Mouse (Mus musculus) lung, postnatal 0 days (tissue): ENCODE data around the gene Smarcd1. TPM values are rescaled to one million over a fixed set of nuclear protein-coding genes. Genes with fewer than 3 reads are reported as not detected.
"Not testable (repeated sequence)": the region's sequence is repeated elsewhere in the genome, so short reads cannot be mapped to it uniquely, and the experiment has no call there.

ENCODE experiments used
- ATAC-seq: fragments of 200-750 bp; cut with Nextera tagmentation; 2 replicates; pipeline ENCODE4 v1.8.0; 2017; ENCODE audit warnings: moderate library complexity
- DNase-seq: peaks from one replicate; pipeline ENCODE4 v3.0.0-alpha.2; 2016; ENCODE audit warnings: low spot score
- H3K27ac ChIP-seq: fragments of 300-500 bp; sonication (generic); 2 replicates; pipeline ENCODE4 v1.5.1; 2014; ENCODE audit warnings: antibody characterized with exemption, mild to moderate bottlenecking, low read length, mixed read lengths
- H3K27me3 ChIP-seq: fragments of 300-500 bp; sonication (generic); replicated peaks from 2 replicates; pipeline ENCODE4 v1.6.1; 2014; ENCODE audit warnings: low read length, mixed read lengths; ENCODE audit not compliant: insufficient read depth
- H3K36me3 ChIP-seq: fragments of 300-500 bp; sonication (generic); 2 replicates; pipeline ENCODE4 v1.6.1; 2014; ENCODE audit warnings: low read length, mixed read lengths; ENCODE audit not compliant: insufficient read depth
- H3K4me1 ChIP-seq: fragments of 300-500 bp; sonication (generic); 2 replicates; pipeline ENCODE4 v1.6.1; 2014; ENCODE audit warnings: antibody characterized with exemption, low read depth, low read length, mixed read lengths; ENCODE audit not compliant: insufficient read depth
- H3K4me2 ChIP-seq: fragments of 300-500 bp; sonication (generic); replicated peaks from 2 replicates; pipeline ENCODE4 v1.6.1; 2014; ENCODE audit warnings: low read depth, mild to moderate bottlenecking, low read length, moderate library complexity, mixed read lengths
- H3K4me3 ChIP-seq: fragments of 300-500 bp; sonication (generic); 2 replicates; pipeline ENCODE4 v1.5.1; 2014; ENCODE audit warnings: low read depth, low read length
- H3K9ac ChIP-seq: fragments of 300-500 bp; sonication (generic); replicated peaks from 2 replicates; pipeline ENCODE4 v1.6.1; 2014; ENCODE audit warnings: low read depth, mild to moderate bottlenecking
- H3K9me3 ChIP-seq: fragments of 300-500 bp; sonication (generic); 2 replicates; pipeline ENCODE4 v1.6.1; 2016; ENCODE audit warnings: low read length, mixed read lengths
- CTCF ChIP-seq: IDR thresholded peaks from 2 replicates; pipeline ENCODE4 v1.5.1; 2016; ENCODE audit warnings: antibody characterized with exemption, mild to moderate bottlenecking
- EP300 ChIP-seq: IDR thresholded peaks from 2 replicates; pipeline ENCODE4 v1.6.1; 2016; ENCODE audit warnings: antibody characterized with exemption, mild to moderate bottlenecking, control low read depth
- WGBS: fragments of 180-500 bp; shearing (Covaris S2); extraction: QIAGEN DNeasy Blood & Tissue Kit; methylation state at CpG from one replicate; pipeline ENCODE4 v1.1.7; 2014; 5-methylcytosine and 5-hydroxymethylcytosine counted together
- polyA plus RNA-seq: library from polyadenylated mRNA; unstranded; fragments of >200 nt; fragmentation: Nextera tagmentation; extraction: Ambion mirVana; gene quantifications from 2 replicates; pipeline ENCODE4 v1.2.1, GENCODE M21; 2015

The Smarcd1 gene
- polyA plus RNA-seq, 1 experiment from 2014 or later = 20.4 TPM

DNA sequence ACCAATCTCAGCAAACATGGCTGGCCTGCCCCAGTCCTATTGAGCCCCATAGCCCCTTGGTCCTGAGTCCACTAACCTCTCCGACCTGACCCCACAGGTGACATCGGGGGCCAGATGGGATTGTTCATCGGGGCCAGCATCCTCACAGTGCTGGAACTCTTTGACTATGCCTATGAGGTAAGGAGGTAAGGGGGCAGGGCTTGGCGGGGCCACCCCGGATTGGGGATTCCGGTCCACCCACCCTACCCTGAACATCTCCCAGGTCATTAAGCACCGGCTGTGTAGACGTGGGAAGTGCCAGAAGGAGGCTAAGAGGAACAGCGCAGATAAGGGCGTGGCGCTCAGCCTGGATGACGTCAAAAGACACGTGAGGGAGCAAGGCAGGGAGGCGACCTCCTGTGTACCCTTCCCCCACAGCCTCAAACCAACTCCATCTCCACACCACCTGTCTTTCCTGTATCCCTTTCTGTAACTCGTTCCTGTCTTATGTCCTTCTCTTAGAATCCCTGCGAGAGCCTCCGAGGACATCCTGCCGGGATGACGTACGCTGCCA lies 3.3 kb upstream of the Smarcd1 start:
- DNase-seq (no peak), ATAC-seq (no peak)
- 30% methylated on average over 20 of the region's 20 CpGs for WGBS
- H3K27me3 ChIP-seq = no peaks in the 10 kb centered on the region
- H3K9ac ChIP-seq = no peak overlapping the region
- H3K4me1 ChIP-seq = 0 out of 2 replicates have a peak, but pooled peaks cover 3% of the 10 kb centered on the region
- H3K9me3 ChIP-seq = no peaks in the 10 kb centered on the region
- no peak for TF ChIP-seq EP300
- no peak for TF ChIP-seq CTCF
- H3K27ac ChIP-seq = no peak overlapping the region
- no peaks in the 10 kb centered on the region for H3K36me3 ChIP-seq
- H3K4me2 ChIP-seq = no peak overlapping the region
- no peak overlapping the region for H3K4me3 ChIP-seq

- no peak for TF ChIP-seq EP300
- TF ChIP-seq CTCF = no peak
Observed at GRCm38 (mm10) chr15:99699715-99700114, 2.2 kb upstream of the Smarcd1 start.

DNA sequence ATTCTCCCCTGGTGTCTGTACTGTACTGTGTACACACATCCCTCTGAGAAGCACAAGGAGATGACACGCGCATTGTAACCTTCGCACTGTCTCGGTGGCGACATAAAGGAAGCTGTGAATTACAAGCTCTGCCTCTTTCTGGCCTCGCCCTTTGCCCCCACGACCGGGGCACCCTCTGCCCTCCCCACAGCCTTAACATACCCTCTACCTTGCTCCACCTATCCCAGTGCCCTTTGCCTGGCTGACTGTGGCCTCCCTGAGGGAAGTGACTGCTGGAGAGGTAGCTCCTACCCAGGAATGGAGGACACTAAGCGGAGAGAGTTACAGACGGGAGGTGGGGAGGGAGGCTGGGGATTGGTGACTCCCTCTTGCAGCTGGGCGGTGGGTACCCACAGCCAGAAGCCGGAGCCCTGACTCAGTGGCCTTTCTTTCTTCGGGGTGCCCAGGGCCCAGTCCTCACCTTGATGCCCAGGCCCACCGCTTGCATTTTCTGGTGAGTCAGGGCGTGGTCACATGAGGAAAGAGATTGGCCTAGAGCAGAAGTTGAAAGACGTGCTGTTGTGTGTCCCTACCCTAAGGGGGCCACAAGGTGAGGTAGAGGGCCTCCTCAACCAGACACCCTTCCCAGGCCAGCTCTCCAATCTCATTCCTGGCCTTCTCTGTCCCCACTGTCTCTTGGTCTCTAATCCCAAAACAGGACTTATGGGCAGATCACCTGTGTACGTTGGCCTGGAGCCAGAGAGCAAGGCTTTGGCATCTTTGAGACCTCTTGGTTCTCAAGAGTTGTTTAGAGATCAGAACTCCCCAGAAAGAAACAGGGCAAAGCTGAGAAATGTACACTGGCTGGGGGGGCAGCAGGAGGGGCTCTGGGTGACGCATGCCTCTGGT lies 1.5 kb upstream of the Smarcd1 start:
- H3K4me3 ChIP-seq = no peak overlapping the region
- H3K27ac ChIP-seq = no peak overlapping the region
- H3K9me3 ChIP-seq = no peaks in the 10 kb centered on the region
- DNase-seq (no peak), ATAC-seq (no peak)
- no peaks in the 10 kb centered on the region for H3K27me3 ChIP-seq
- H3K9ac ChIP-seq = no peak overlapping the region
- H3K4me1 ChIP-seq = peaks cover 3% of the 10 kb centered on the region; the same call in 1 of the 2 replicates
- TF ChIP-seq EP300 (no peak), CTCF (no peak)
- no peaks in the 10 kb centered on the region for H3K36me3 ChIP-seq
- H3K4me2 ChIP-seq = no peak overlapping the region
- 78% methylated on average over 18 of the region's 18 CpGs for WGBS

More at GRCm38 (mm10) chr15:99699715-99700114, 2.2 kb upstream of the Smarcd1 start:
- no peak for ATAC-seq
- H3K27ac ChIP-seq = no peak overlapping the region
- WGBS = 83% methylated on average over 10 of the region's 10 CpGs
- no peaks in the 10 kb centered on the region for H3K9me3 ChIP-seq
- no peak overlapping the region for H3K4me3 ChIP-seq
- no peaks in the 10 kb centered on the region for H3K36me3 ChIP-seq
- H3K27me3 ChIP-seq = no peaks in the 10 kb centered on the region
- H3K4me2 ChIP-seq = no peak overlapping the region
- H3K4me1 ChIP-seq = peaks cover 3% of the 10 kb centered on the region; the same call in 1 of the 2 replicates
- DNase-seq = no peak
- H3K9ac ChIP-seq = no peak overlapping the region

GRCm38 (mm10) chr15:99701640-99701998 lies 310 bp upstream of the Smarcd1 start:
- WGBS = 43% methylated on average over 16 of the region's 16 CpGs

DNA sequence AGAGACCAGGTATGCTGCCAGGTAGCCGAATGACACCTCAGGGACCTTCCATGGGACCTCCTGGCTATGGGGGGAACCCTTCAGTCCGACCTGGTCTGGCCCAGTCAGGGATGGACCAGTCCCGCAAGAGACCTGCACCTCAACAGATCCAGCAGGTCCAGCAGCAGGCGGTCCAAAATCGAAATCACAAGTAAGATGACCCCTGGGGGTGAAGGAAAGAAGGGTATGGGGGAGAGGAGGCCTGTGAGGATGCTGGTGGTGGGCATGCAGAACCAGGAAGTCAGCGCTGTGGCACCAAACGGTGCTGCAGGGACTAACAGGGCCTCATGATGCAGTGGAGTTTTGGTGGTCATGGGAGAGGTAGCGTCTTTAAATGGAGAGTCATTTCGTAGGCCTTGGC lies 1.2 kb downstream of the Smarcd1 start:
- no peak for DNase-seq
- TF ChIP-seq CTCF = no peak
- TF ChIP-seq EP300 = no peak

More at GRCm38 (mm10) chr15:99701640-99701998, 310 bp upstream of the Smarcd1 start:
- peak overlapping the region; percentile 98; the same call in 1 of the 2 replicates for H3K27ac ChIP-seq
- H3K4me1 ChIP-seq, DNase-seq, ATAC-seq, H3K36me3 ChIP-seq, H3K27me3 ChIP-seq, H3K9me3 ChIP-seq: not testable (repeated sequence)
- peak overlapping the region; percentile 58; the same call in 1 of the 2 replicates for H3K4me2 ChIP-seq
- H3K9ac ChIP-seq = peak overlapping the region; percentile 92
- H3K4me3 ChIP-seq = peak overlapping the region; percentile 92

DNA sequence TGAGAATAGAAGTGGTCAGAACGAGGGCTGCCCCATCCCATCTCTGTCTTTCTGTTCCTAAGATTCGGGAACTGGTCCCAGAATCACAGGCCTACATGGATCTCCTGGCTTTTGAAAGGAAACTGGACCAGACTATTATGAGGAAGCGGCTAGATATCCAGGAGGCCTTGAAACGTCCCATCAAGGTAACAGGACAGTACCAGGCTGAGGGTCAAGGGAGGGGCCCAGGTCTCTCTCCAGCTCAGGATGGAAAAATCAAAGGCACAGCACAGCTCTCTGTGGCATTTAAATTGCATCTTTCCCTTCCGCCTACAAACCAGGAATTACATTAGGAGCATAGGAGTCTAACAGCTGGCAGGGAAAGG lies 1.7 kb downstream of the Smarcd1 start:
- 78% methylated on average over 5 of the region's 5 CpGs for WGBS
- peaks cover 3% of the 10 kb centered on the region; the same call in 1 of the 2 replicates for H3K4me1 ChIP-seq
- no peaks in the 10 kb centered on the region for H3K27me3 ChIP-seq
- H3K4me2 ChIP-seq = no peak overlapping the region
- H3K4me3 ChIP-seq = no peak overlapping the region
- peaks cover 12% of the 10 kb centered on the region for H3K36me3 ChIP-seq
- H3K27ac ChIP-seq = no peak overlapping the region
- H3K9ac ChIP-seq = no peak overlapping the region
- no peaks in the 10 kb centered on the region for H3K9me3 ChIP-seq
- TF ChIP-seq CTCF (no peak), EP300 (no peak)
- no peak for ATAC-seq
- no peak for DNase-seq

More for the DNA sequence above, 1.2 kb downstream of the Smarcd1 start:
- Histone ChIP-seq H3K27ac (0 out of 2 replicates have a peak overlapping the region, but pooled peaks have one; percentile 98), H3K9ac (0 out of 2 replicates have a peak overlapping the region, but pooled peaks have one; percentile 92), H3K36me3 (peaks cover 8% of the 10 kb centered on the region), H3K4me2 (peak overlapping the region; percentile 58; the same call in 1 of the 2 replicates), H3K9me3 (no peaks in the 10 kb centered on the region), H3K4me1 (peaks cover 3% of the 10 kb centered on the region; the same call in 1 of the 2 replicates), H3K4me3 (no peak overlapping the region), H3K27me3 (no peaks in the 10 kb centered on the region)
- WGBS = 64% methylated on average over 9 of the region's 9 CpGs
- ATAC-seq = no peak
